Mouse (Mus musculus) hindbrain, embryonic 14.5 days (tissue): ENCODE results near the gene Sh2b3. TPM values are rescaled to one million over a fixed set of nuclear protein-coding genes. Genes with fewer than 3 reads are reported as not detected.

Source experiments
- ATAC-seq: fragments of 200-750 bp; cut with Nextera tagmentation; 2 replicates; pipeline ENCODE4 v1.8.0; 2017; ENCODE audit warnings: moderate number of reproducible peaks, mild to moderate bottlenecking, moderate TSS enrichment, moderate library complexity; ENCODE audit not compliant: low FRiP score
- DNase-seq: peaks from one replicate; pipeline ENCODE4 v3.0.0-alpha.2; 2015; ENCODE audit warnings: low spot score
- H3K27ac ChIP-seq: fragments of 300-500 bp; sonication (generic); 2 replicates; pipeline ENCODE4 v1.5.1; 2014; ENCODE audit warnings: mild to moderate bottlenecking, moderate library complexity
- H3K27me3 ChIP-seq: fragments of 300-500 bp; sonication (generic); 2 replicates; pipeline ENCODE4 v1.6.1; 2014; ENCODE audit warnings: mild to moderate bottlenecking, low read length, mixed read lengths; ENCODE audit not compliant: control insufficient read depth, insufficient read depth
- H3K36me3 ChIP-seq: fragments of 300-500 bp; sonication (generic); replicated peaks from 2 replicates; pipeline ENCODE4 v1.6.1; 2014; ENCODE audit not compliant: control insufficient read depth, insufficient read depth
- H3K4me1 ChIP-seq: fragments of 300-500 bp; sonication (generic); replicated peaks from 2 replicates; pipeline ENCODE4 v1.6.1; 2014; ENCODE audit warnings: antibody characterized with exemption, low read length, mixed read lengths; ENCODE audit not compliant: control insufficient read depth, insufficient read depth
- H3K4me2 ChIP-seq: fragments of 300-500 bp; sonication (generic); replicated peaks from 2 replicates; pipeline ENCODE4 v1.6.1; 2014; ENCODE audit warnings: mild to moderate bottlenecking, moderate library complexity
- H3K4me3 ChIP-seq: fragments of 300-500 bp; sonication (generic); replicated peaks from 2 replicates; pipeline ENCODE4 v1.5.1; 2014; ENCODE audit warnings: mild to moderate bottlenecking, low read length
- H3K9ac ChIP-seq: fragments of 300-500 bp; sonication (generic); 2 replicates; pipeline ENCODE4 v1.6.1; 2014
- H3K9me3 ChIP-seq: fragments of 300-500 bp; sonication (generic); 2 replicates; pipeline ENCODE4 v1.6.1; 2016; ENCODE audit warnings: low read length; ENCODE audit not compliant: control insufficient read depth
- WGBS: fragments of 180-500 bp; shearing (Covaris S2); extraction: QIAGEN DNeasy Blood & Tissue Kit; methylation state at CpG from one replicate; pipeline ENCODE4 v1.1.7; 2014; 5-methylcytosine and 5-hydroxymethylcytosine counted together
- polyA plus RNA-seq: library from polyadenylated mRNA; unstranded; fragments of >200 nt; fragmentation: Nextera tagmentation; extraction: Ambion mirVana; gene quantifications from 2 replicates; pipeline ENCODE4 v1.2.1, GENCODE M21; 2014

Sh2b3 gene
- polyA plus RNA-seq, 1 experiment from 2014 or later = 9.1 TPM

DNA sequence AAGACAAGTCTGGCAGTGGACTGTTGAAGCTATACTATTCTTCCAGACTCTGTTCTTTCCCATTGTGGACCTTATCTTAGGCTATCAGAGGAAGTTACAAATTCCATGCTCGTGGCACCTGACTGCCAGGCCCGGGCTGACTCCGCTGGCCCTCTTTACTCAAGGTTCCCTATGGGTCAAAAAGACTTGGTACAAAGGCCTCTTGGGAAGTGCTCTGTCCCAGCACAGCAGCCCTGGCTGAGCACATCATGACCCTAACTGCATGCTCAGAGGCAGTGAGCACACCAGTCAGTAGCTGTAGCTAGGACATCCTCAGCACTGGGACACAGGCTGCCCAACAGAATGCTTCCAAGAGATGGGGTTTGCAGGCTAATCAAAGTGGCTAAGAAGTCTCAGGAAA, 16.8 kb downstream of the Sh2b3 start:
- Histone ChIP-seq H3K9me3 (no peaks in the 10 kb centered on the region), H3K4me2 (no peak overlapping the region), H3K36me3 (peaks cover 62% of the 10 kb centered on the region), H3K4me3 (no peak overlapping the region), H3K27me3 (no peaks in the 10 kb centered on the region), H3K9ac (no peak overlapping the region), H3K4me1 (no peaks in the 10 kb centered on the region), H3K27ac (no peak overlapping the region)
- 89% methylated on average over 3 of the region's 3 CpGs for WGBS
- DNase-seq (no peak), ATAC-seq (no peak)

GRCm38 (mm10) chr5:121820161-121820560, 17.3 kb downstream of the Sh2b3 start:
- H3K4me1 ChIP-seq = no peaks in the 10 kb centered on the region
- H3K4me2 ChIP-seq = no peak overlapping the region
- H3K27me3 ChIP-seq = no peaks in the 10 kb centered on the region
- H3K27ac ChIP-seq = no peak overlapping the region
- 82% methylated on average over 2 of the region's 2 CpGs for WGBS
- H3K4me3 ChIP-seq = no peak overlapping the region
- H3K36me3 ChIP-seq = peaks cover 67% of the 10 kb centered on the region
- DNase-seq = no peak
- no peak for ATAC-seq
- no peak overlapping the region for H3K9ac ChIP-seq
- H3K9me3 ChIP-seq = no peaks in the 10 kb centered on the region

GRCm38 (mm10) chr5:121819559-121819958, 17.9 kb downstream of the Sh2b3 start:
- Histone ChIP-seq H3K4me3 (no peak overlapping the region), H3K27ac (no peak overlapping the region), H3K4me2 (no peak overlapping the region), H3K9me3 (no peaks in the 10 kb centered on the region), H3K27me3 (no peaks in the 10 kb centered on the region), H3K9ac (no peak overlapping the region), H3K4me1 (no peaks in the 10 kb centered on the region), H3K36me3 (peaks cover 71% of the 10 kb centered on the region)
- 96% methylated on average over 5 of the region's 5 CpGs for WGBS
- DNase-seq = no peak
- no peak for ATAC-seq

- Histone ChIP-seq H3K9ac (no peak overlapping the region), H3K36me3 (peaks cover 77% of the 10 kb centered on the region), H3K27ac (no peak overlapping the region), H3K27me3 (no peaks in the 10 kb centered on the region), H3K4me2 (no peak overlapping the region), H3K4me1 (no peaks in the 10 kb centered on the region), H3K4me3 (no peak overlapping the region), H3K9me3 (no peaks in the 10 kb centered on the region)
- DNase-seq (no peak), ATAC-seq (no peak)
- WGBS = 94% methylated on average over 4 of the region's 4 CpGs
Measured at GRCm38 (mm10) chr5:121818862-121819261, 18.6 kb downstream of the Sh2b3 start.

- no peak for DNase-seq
- WGBS = 97% methylated on average over 7 of the region's 7 CpGs
- H3K4me3 ChIP-seq = no peak overlapping the region
- ATAC-seq = no peak
- no peak overlapping the region for H3K9ac ChIP-seq
- no peak overlapping the region for H3K4me2 ChIP-seq
- no peaks in the 10 kb centered on the region for H3K4me1 ChIP-seq
- H3K27ac ChIP-seq = no peak overlapping the region
- H3K27me3 ChIP-seq = no peaks in the 10 kb centered on the region
- no peaks in the 10 kb centered on the region for H3K9me3 ChIP-seq
- peaks cover 79% of the 10 kb centered on the region for H3K36me3 ChIP-seq
Measured at GRCm38 (mm10) chr5:121818401-121818800, 19.0 kb downstream of the Sh2b3 start.

DNA sequence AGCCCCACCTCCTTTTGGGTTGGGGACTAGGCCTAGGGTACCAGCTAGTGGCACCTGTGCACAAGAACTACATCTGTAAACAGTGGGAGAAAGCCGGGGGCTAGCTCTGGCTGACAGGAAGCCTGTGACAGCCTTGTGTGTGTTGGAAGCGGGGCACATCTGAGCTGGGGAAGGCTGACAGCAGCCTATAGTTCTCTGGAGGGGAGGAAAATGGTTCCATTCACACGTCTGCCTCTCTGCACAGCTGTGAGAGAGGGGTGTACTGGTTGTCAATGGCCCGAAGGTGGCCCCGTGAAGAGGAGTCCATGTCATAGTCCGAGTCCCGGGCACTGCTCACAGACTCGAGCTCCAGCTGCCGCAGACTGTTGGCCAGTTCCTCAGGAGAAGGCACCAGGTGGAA, 19.9 kb downstream of the Sh2b3 start:
- no peak overlapping the region for H3K9ac ChIP-seq
- 90% methylated on average over 9 of the region's 9 CpGs for WGBS

DNA sequence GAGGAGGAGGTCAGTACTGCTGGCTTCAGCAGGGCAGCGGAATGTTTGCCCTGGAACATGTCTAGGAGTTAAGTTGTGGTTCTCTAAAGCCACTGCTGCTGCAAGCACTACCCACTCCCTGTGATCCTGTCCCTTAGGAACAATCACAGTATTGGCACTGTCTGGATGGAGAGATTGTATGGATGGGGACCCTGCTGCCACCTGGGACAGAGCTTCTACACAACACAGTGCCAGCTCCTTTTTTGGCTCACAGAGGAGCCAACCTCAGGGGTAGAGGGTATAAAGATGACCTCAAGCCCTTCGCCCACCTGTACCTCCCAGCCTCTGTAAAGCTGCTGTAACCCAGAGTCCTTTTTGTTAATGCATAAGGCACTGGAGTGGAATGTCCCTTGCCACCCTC, 20.8 kb downstream of the Sh2b3 start:
- no peak overlapping the region for H3K9ac ChIP-seq
- DNase-seq = no peak
- no peak overlapping the region for H3K4me3 ChIP-seq
- H3K4me1 ChIP-seq = no peaks in the 10 kb centered on the region
- no peaks in the 10 kb centered on the region for H3K9me3 ChIP-seq
- no peak overlapping the region for H3K4me2 ChIP-seq
- no peaks in the 10 kb centered on the region for H3K27me3 ChIP-seq
- H3K36me3 ChIP-seq = peaks cover 95% of the 10 kb centered on the region
- WGBS = 96% methylated on average over 2 of the region's 2 CpGs
- no peak for ATAC-seq
- no peak overlapping the region for H3K27ac ChIP-seq

More for the DNA sequence above, 19.9 kb downstream of the Sh2b3 start:
- Histone ChIP-seq H3K27ac (no peak overlapping the region), H3K36me3 (peaks cover 86% of the 10 kb centered on the region), H3K27me3 (no peaks in the 10 kb centered on the region), H3K4me1 (no peaks in the 10 kb centered on the region), H3K4me3 (no peak overlapping the region), H3K4me2 (no peak overlapping the region), H3K9me3 (no peaks in the 10 kb centered on the region)
- ATAC-seq (no peak), DNase-seq (no peak)

DNA sequence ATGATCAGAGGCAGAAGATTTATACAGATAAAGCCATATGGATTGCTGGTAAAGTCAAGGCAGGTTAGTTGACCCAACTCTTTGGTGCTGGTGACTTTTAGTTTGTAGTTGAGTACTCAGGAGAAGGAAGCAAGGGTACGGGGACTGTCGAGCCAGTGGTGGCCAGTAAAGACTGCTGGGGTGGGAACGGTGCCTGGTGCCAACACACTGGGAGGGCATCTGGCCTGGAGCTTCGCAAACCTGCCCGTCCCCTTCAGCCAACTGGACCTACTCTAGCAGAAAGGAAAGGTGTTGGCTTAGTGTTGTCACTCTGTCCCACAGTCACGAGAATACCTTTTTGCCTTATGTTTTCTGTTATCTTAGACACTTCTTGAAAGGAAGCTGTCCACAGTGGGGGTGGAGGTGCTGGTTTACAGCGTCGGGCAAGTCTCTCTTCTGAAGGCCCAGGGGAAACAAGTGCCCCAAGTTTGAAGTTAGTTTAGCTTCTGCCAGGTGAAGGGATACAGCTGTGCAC, 21.5 kb downstream of the Sh2b3 start:
- no peak overlapping the region for H3K27ac ChIP-seq
- H3K4me2 ChIP-seq = no peak overlapping the region
- H3K9me3 ChIP-seq = no peaks in the 10 kb centered on the region
- no peak for ATAC-seq
- 91% methylated on average over 8 of the region's 8 CpGs for WGBS
- no peak overlapping the region for H3K9ac ChIP-seq
- no peak for DNase-seq
- peaks cover 97% of the 10 kb centered on the region for H3K36me3 ChIP-seq
- H3K4me3 ChIP-seq = no peak overlapping the region
- no peaks in the 10 kb centered on the region for H3K4me1 ChIP-seq
- H3K27me3 ChIP-seq = no peaks in the 10 kb centered on the region

DNA sequence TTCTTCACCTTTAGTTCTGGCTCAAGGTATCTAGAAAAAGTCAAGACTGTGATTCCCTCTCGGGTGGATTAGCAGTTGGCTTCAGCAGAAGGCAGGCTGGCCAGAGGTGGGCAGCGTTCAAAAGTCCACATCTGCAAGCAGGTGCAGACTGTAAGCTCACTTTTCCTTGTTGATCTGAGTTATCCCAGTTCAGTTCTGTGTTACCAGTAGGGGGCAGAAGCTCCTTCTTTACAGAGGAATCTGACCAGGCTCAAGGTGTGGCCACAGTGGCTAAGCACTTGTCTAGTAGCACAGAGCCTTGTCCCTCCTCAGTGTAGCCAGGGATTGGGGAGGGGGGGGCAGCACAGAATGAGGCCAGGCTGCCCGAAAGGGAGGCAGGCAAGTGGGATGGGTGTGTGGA, 22.4 kb downstream of the Sh2b3 start:
- DNase-seq (peak; percentile 62), ATAC-seq (no peak)
- 71% methylated on average over 3 of the region's 3 CpGs for WGBS
- no peaks in the 10 kb centered on the region for H3K27me3 ChIP-seq
- no peaks in the 10 kb centered on the region for H3K4me1 ChIP-seq
- H3K36me3 ChIP-seq = peaks cover 97% of the 10 kb centered on the region
- H3K4me3 ChIP-seq = no peak overlapping the region
- H3K4me2 ChIP-seq = no peak overlapping the region
- H3K27ac ChIP-seq = no peak overlapping the region
- no peak overlapping the region for H3K9ac ChIP-seq
- H3K9me3 ChIP-seq = no peaks in the 10 kb centered on the region

DNA sequence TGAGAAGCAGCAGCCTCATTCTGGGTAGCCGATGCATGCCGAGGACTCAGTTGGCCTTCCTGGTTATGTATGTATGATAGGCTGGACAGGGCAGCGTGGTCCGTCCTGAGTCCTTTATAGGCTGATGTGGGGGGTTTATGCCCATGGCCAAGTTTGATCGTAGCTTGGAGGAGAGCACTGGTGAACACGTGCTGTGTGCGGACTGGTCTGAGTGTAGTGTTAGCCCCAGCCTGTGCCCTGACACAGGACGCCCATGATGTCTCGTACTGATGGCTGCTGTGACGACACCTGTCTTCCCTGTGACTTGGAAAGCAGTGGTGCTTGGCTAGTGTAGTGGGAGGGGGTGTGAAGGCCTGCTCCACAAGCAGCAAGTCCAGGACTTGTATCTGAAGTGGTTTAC, 23.7 kb downstream of the Sh2b3 start:
- no peaks in the 10 kb centered on the region for H3K27me3 ChIP-seq
- H3K9ac ChIP-seq = no peak overlapping the region
- H3K4me2 ChIP-seq = no peak overlapping the region
- DNase-seq = no peak
- H3K9me3 ChIP-seq = no peaks in the 10 kb centered on the region
- H3K36me3 ChIP-seq = peaks cover 90% of the 10 kb centered on the region
- no peak for ATAC-seq
- H3K4me1 ChIP-seq = no peaks in the 10 kb centered on the region
- 98% methylated on average over 10 of the region's 10 CpGs for WGBS
- no peak overlapping the region for H3K4me3 ChIP-seq
- H3K27ac ChIP-seq = no peak overlapping the region
